Mouse (Mus musculus) small intestine, adult 2 months (tissue): ENCODE measurements around the gene Il21r. TPM values are rescaled to one million over a fixed set of nuclear protein-coding genes. Genes with fewer than 3 reads are reported as not detected.

ENCODE experiments used
- H3K27ac ChIP-seq: fragments of 200-500 bp; 2 replicates; pipeline ENCODE4 v1.5.1; 2012; ENCODE audit warnings: low read depth, low read length, control low read depth, inconsistent platforms; ENCODE audit not compliant: insufficient read depth
- H3K27me3 ChIP-seq: fragments of 200-500 bp; 2 replicates; pipeline ENCODE4 v1.6.1; 2012; ENCODE audit warnings: mild to moderate bottlenecking, moderate library complexity, low read length, inconsistent platforms; ENCODE audit not compliant: control insufficient read depth, insufficient read depth
- H3K36me3 ChIP-seq: fragments of 200-500 bp; 2 replicates; pipeline ENCODE4 v1.6.1; 2012; ENCODE audit warnings: mild to moderate bottlenecking, low read length, control low read depth, inconsistent platforms; ENCODE audit not compliant: control insufficient read depth, insufficient read depth
- H3K4me1 ChIP-seq: fragments of 200-500 bp; 2 replicates; pipeline ENCODE4 v1.6.1; 2012; ENCODE audit warnings: low read length, inconsistent platforms, mixed read lengths; ENCODE audit not compliant: control insufficient read depth, insufficient read depth, insufficient read length
- H3K4me3 ChIP-seq: fragments of 200-500 bp; 2 replicates; pipeline ENCODE4 v1.5.1; 2012; ENCODE audit warnings: low read depth, mild to moderate bottlenecking, control low read depth, inconsistent platforms, low read length, moderate library complexity
- CTCF ChIP-seq: fragments of 200-500 bp; IDR thresholded peaks from 2 replicates; pipeline ENCODE4 v1.5.1; 2012; ENCODE audit warnings: low read depth, mild to moderate bottlenecking, control low read depth, inconsistent platforms, low read length, moderate library complexity, mixed read lengths; ENCODE audit not compliant: insufficient replicate concordance, insufficient read length; ENCODE audit errors: extremely low read depth
- POLR2A ChIP-seq: fragments of 200-500 bp; IDR thresholded peaks from 2 replicates; pipeline ENCODE4 v1.6.1; 2012; ENCODE audit warnings: low read depth, mild to moderate bottlenecking, control low read depth, inconsistent platforms, low read length, moderate library complexity
- WGBS: fragments of 180-500 bp; shearing (Covaris S2); methylation state at CpG from one replicate; pipeline ENCODE4 v1.1.7; 2018; 5-methylcytosine and 5-hydroxymethylcytosine counted together
- polyA plus RNA-seq: library from polyadenylated mRNA; depleted of rRNA; stranded (reverse); fragments of >200 nt; gene quantifications from 2 replicates; pipeline ENCODE4 v1.2.3, GENCODE M21; 2012; rRNA removed

Il21r gene
- polyA plus RNA-seq, 1 experiment = 13.4 TPM

- peaks cover 81% of the 10 kb centered on the region for H3K36me3 ChIP-seq
- TF ChIP-seq POLR2A (no peak), CTCF (no peak)
- H3K27ac ChIP-seq = no peak overlapping the region
- H3K4me1 ChIP-seq = no peaks in the 10 kb centered on the region
- no peaks in the 10 kb centered on the region for H3K27me3 ChIP-seq
- 94% methylated on average over 8 of the region's 8 CpGs for WGBS
- no peak overlapping the region for H3K4me3 ChIP-seq
Measured at GRCm38 (mm10) chr7:125678756-125679155, 75.5 kb downstream of the Il21r start.

DNA sequence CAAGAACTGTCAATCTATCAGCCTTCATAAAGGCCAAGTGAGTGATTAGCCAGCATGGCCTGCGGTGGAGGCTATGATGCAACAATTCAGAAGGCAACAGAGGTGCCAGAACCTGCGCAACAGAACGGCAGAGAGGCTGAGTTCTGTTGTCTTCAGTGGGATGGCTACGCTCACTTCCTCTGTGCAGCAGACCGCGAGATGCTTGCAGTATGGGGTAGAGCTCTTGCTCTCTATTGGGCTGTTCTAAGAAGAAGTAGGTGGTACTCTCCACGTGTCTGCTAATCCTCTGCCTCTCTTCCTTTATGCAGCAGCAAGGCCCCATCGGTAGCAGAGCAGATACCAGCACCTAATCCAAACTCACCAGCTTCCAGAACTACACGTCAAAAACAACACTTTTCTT lies 76.7 kb downstream of the Il21r start:
- WGBS = 89% methylated on average over 9 of the region's 9 CpGs
- H3K36me3 ChIP-seq = peaks cover 73% of the 10 kb centered on the region

More for the DNA sequence above, 76.7 kb downstream of the Il21r start:
- Histone ChIP-seq H3K4me3 (no peak overlapping the region), H3K4me1 (no peaks in the 10 kb centered on the region), H3K27ac (no peak overlapping the region), H3K27me3 (no peaks in the 10 kb centered on the region)
- TF ChIP-seq CTCF = no peak

Other genes starting within 250 kb of the Il21r start
- 2.1 and 2.4 TPM in 2 replicates for gene Kdm8, start 158.8 kb upstream of the Il21r start, polyA plus RNA-seq
- gene Nsmce1, start 111.8 kb upstream of the Il21r start, polyA plus RNA-seq = 16.7 and 35.8 TPM in 2 replicates
- 31.8 and 51.7 TPM in 2 replicates for gene Il4ra, start 51.3 kb upstream of the Il21r start, polyA plus RNA-seq
- 17.5 and 40.9 TPM in 2 replicates for gene Gtf3c1, start 104.4 kb downstream of the Il21r start, polyA plus RNA-seq
- 9.8 and 17.5 TPM in 2 replicates for gene D430042O09Rik, start 104.5 kb downstream of the Il21r start, polyA plus RNA-seq